Mouse (Mus musculus): ENCODE measurements around the gene Ksr1.

DNA sequence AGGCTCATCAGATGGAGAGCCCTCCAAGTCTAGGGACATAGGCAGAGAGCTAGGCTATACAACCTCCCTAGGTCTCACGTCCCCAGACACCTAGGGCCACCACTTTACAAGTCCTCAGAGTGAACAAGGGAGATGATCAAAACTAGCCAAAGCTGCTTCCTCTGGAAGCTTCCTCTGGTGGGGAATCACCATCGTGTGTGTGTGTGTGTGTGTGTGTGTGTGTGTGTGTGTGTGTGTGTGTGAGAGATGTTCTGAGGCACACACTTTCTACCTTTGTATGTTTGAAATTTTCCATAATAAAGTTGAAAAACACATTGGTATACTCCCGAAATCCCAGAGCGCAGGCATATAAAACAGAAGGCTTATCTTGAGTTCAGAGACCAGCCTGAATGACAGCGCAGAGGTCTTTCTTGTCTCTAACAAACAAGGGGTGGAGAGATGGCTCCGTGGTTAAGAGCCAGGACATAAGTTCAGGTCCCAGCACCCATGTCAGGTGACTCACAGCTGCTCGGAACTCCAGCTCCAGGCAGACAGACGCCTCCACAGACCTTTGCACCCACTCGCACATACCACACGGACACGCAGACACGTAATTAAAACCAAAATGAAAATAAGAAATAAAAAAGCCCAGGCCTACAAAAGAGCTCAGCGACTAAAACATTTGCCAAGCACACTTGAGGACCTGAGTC is 11.6 kb downstream of the Ksr1 start:
- TF ChIP-seq CTCF (IDR thresholded peaks at IDR 0.05; ENCODE audit: extremely low read depth, insufficient read depth, insufficient read length, insufficient replicate concordance) (no peak), POLR2A (IDR thresholded peaks at IDR 0.05; ENCODE audit: low read depth, low read length) (no peak)
